Mouse (Mus musculus): ENCODE results near the gene Vopp1. TPM values are rescaled to one million over a fixed set of nuclear protein-coding genes. Genes with fewer than 3 reads are reported as not detected.
A peak's percentile ranks its signal among the peaks of the same experiment; 100 is the strongest.
"Not testable (repeated sequence)": the region's sequence is repeated elsewhere in the genome, so short reads cannot be mapped to it uniquely, and the experiment has no call there.

Vopp1 gene
- polyA plus RNA-seq, 1 experiment from 2014 or later, result 45.7 TPM

DNA sequence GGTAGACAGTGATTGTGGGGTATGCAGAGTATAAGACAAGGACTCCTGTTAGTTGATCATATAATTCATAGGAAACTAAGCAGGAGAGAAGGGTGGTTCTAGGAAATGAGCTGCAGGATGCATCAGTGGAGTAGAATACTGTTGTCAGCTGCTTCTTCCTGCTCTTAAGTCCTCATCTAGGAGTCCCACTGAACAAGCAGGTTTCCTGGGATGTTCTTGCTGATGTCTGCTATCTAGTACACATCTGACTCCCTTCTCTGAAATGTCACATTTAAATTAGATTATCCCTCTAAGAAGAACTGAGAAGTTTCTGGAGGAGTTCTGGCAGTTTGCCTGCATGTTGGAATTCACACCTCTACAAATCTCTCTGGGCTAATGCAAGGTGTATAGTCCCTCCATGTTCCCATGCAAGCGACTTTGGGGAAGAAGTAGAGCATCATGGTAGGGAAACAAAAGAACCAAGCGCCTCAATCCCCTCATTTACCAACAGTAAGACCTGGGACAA is 10.5 kb downstream of the Vopp1 start:
- 82% methylated on average over 2 of the region's 2 CpGs for WGBS
- Histone ChIP-seq H3K9me3 (ENCODE audit: low read length) (no peaks in the 10 kb centered on the region), H3K9ac (replicated peaks; ENCODE audit: low read length) (no peak overlapping the region), H3K27me3 (ENCODE audit: insufficient read depth, low read length) (no peaks in the 10 kb centered on the region), H3K4me2 (replicated peaks; ENCODE audit: low read depth, low read length) (no peak overlapping the region), H3K36me3 (ENCODE audit: insufficient read depth, low read length) (0 out of 2 replicates have a peak, but pooled peaks cover 3% of the 10 kb centered on the region), H3K4me3 (ENCODE audit: low read length) (no peak overlapping the region), H3K4me1 (ENCODE audit: insufficient read depth, low read length) (0 out of 2 replicates have a peak, but pooled peaks cover 5% of the 10 kb centered on the region), H3K27ac (ENCODE audit: low read length) (no peak overlapping the region)
- ATAC-seq (ENCODE audit: low FRiP score, low TSS enrichment), result no peak

DNA sequence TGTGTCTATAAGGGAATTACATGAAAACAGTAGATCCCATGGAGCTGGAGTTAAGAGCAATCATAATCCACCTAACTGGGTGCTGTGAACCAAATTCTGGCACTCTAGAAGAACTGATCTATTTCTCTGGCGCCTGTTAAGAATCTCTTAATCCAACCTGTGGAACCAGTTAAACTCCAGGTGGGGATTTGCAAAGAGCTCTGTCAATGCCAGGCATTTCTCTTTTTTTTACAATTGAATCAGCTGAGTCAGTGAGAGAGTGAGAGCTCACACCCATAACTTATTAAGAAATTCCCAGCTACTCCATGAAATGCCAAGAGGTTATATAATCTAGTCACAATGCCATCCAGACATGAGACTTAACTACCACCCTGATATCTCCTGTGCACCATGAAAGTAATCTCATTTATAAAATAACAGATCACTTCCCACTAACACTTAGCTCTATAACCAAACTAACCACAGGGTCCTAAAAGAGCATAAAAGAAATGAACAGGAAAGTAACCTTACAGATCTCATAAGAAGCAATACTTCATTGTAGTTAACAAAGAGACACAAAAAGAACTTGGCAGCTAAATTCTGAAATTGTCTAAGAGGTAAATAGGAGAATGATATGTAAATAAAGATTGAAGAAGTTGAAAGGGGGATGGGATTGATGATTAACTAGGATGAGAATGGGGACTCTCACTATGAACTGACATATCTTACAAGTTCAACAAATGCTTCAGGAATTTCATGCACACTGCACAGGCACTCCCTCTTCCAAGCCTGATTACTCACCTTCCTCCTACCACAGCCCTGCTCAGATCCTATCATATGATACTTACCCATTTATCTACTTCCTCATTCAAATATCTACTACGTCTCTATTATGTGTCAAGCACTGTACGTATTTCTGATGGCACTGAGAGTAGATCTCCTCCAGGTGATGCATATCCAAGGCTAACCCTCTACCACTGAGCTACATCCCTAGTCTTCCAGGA is 12.9 kb downstream of the Vopp1 start:
- H3K27ac ChIP-seq (ENCODE audit: low read length), result no peak overlapping the region
- H3K27me3 ChIP-seq (ENCODE audit: insufficient read depth, low read length), result no peaks in the 10 kb centered on the region
- 0 out of 2 replicates have a peak, but pooled peaks cover 3% of the 10 kb centered on the region for H3K36me3 ChIP-seq (ENCODE audit: insufficient read depth, low read length)
- 66% methylated on average over 3 of the region's 3 CpGs for WGBS
- no peaks in the 10 kb centered on the region for H3K9me3 ChIP-seq (ENCODE audit: low read length)
- H3K9ac ChIP-seq (replicated peaks; ENCODE audit: low read length), result no peak overlapping the region
- 0 out of 2 replicates have a peak, but pooled peaks cover 5% of the 10 kb centered on the region for H3K4me1 ChIP-seq (ENCODE audit: insufficient read depth, low read length)
- ATAC-seq (ENCODE audit: low FRiP score, low TSS enrichment), result peak; percentile 71
- no peak overlapping the region for H3K4me2 ChIP-seq (replicated peaks; ENCODE audit: low read depth, low read length)
- no peak overlapping the region for H3K4me3 ChIP-seq (ENCODE audit: low read length)

DNA sequence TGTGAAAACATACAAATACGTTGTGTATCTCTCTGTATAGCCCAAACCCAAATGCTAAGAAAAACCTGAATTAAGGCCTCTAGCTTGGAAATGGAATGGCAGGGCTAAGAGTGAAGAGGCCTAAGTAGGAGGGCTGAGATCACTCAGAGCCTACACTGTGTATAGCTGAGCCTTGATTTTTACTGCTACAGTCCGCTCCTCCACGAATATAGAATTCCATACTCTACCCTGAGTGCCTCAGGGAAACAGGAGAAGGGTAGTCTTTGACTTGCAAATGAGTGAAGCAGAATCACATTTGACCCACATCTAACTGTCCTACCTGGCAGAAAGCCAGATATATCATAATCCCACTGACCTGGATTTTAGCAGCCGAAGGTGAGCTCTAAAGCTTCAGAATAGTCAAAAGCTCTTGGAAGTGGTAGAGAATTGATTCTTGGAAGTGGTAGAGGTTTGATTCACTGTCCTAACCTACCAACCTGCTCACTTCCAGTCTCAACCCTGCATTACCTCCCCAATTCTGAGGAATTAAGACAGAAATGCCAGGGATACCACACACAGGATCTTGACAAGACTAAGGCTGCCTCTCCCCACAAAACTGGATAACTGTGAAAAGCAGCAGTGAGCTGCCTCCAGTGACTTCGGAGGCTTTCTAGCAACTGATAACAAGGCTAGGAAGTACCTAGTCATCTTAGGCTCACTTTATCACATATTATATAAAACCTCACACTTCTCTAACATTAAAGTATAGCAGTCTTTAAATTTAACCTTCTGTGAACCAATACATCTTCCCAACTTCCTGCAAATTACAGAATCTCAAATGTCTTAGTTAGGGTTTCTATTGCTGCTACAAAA is 19.5 kb downstream of the Vopp1 start:
- Histone ChIP-seq H3K4me1 (ENCODE audit: insufficient read depth, low read length) (no peaks in the 10 kb centered on the region), H3K4me3 (ENCODE audit: low read length) (no peak overlapping the region), H3K4me2 (replicated peaks; ENCODE audit: low read depth, low read length) (no peak overlapping the region), H3K36me3 (ENCODE audit: insufficient read depth, low read length) (0 out of 2 replicates have a peak, but pooled peaks cover under 1% of the 10 kb centered on the region), H3K9me3 (ENCODE audit: low read length) (no peaks in the 10 kb centered on the region), H3K27ac (ENCODE audit: low read length) (no peak overlapping the region), H3K27me3 (ENCODE audit: insufficient read depth, low read length) (no peaks in the 10 kb centered on the region), H3K9ac (replicated peaks; ENCODE audit: low read length) (no peak overlapping the region)
- no peak for ATAC-seq (ENCODE audit: low FRiP score, low TSS enrichment)
- 75% methylated on average over 5 of the region's 5 CpGs for WGBS

DNA sequence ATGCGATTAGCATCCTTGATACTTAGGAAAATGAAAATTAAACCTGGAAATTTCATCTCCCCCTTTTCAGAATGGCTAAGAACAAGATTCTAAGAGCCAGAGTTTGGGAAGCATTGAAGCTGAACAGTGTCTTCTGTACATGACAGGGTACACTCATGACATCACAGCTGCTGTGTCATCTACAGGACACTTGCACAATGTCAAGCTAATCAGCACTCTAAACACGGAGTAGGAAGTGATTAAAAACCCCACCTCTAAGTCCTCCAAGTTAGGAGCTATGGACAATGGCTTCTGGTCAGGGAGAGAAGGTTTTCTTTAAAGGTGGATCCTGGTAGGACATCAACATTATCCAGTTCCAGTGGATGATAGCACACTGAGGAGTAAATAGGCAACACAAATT is 21.8 kb downstream of the Vopp1 start:
- no peak overlapping the region for H3K9ac ChIP-seq (replicated peaks; ENCODE audit: low read length)
- 80% methylated on average over 2 of the region's 2 CpGs for WGBS
- no peaks in the 10 kb centered on the region for H3K27me3 ChIP-seq (ENCODE audit: insufficient read depth, low read length)
- no peak overlapping the region for H3K4me3 ChIP-seq (ENCODE audit: low read length)
- no peak for ATAC-seq (ENCODE audit: low FRiP score, low TSS enrichment)
- no peak overlapping the region for H3K27ac ChIP-seq (ENCODE audit: low read length)
- no peaks in the 10 kb centered on the region for H3K4me1 ChIP-seq (ENCODE audit: insufficient read depth, low read length)
- H3K9me3 ChIP-seq (ENCODE audit: low read length), result no peaks in the 10 kb centered on the region
- no peaks in the 10 kb centered on the region for H3K36me3 ChIP-seq (ENCODE audit: insufficient read depth, low read length)
- no peak overlapping the region for H3K4me2 ChIP-seq (replicated peaks; ENCODE audit: low read depth, low read length)

DNA sequence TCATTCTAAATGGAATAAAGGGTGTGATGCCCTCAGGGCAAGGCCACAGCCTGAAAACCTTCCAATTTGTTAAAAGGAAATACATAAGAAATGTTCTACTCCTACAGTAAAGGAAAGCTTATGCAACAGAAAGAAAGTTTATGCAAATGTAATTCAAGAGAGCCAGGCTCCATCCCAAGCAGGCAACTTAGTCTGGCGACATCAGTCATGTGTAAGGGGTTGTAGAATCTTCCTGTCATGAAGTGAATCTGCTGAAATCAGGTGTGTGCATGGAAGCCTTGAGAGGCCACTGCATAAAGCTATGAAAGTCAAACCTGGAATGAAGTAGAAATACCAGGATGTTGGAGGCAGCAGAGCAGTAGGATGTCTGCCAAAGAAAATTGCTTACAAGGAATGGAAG is 26.0 kb downstream of the Vopp1 start:
- 90% methylated on average over 1 of the region's 1 CpGs for WGBS
- no peak overlapping the region for H3K4me3 ChIP-seq (ENCODE audit: low read length)
- peaks cover 8% of the 10 kb centered on the region; the same call in 1 of the 2 replicates for H3K4me1 ChIP-seq (ENCODE audit: insufficient read depth, low read length)
- no peak overlapping the region for H3K27ac ChIP-seq (ENCODE audit: low read length)
- H3K9ac ChIP-seq (replicated peaks; ENCODE audit: low read length), result no peak overlapping the region
- no peak overlapping the region for H3K4me2 ChIP-seq (replicated peaks; ENCODE audit: low read depth, low read length)
- ATAC-seq (ENCODE audit: low FRiP score, low TSS enrichment), result no peak
- H3K36me3 ChIP-seq (ENCODE audit: insufficient read depth, low read length), result no peaks in the 10 kb centered on the region
- H3K9me3 ChIP-seq (ENCODE audit: low read length), result no peaks in the 10 kb centered on the region
- no peaks in the 10 kb centered on the region for H3K27me3 ChIP-seq (ENCODE audit: insufficient read depth, low read length)

DNA sequence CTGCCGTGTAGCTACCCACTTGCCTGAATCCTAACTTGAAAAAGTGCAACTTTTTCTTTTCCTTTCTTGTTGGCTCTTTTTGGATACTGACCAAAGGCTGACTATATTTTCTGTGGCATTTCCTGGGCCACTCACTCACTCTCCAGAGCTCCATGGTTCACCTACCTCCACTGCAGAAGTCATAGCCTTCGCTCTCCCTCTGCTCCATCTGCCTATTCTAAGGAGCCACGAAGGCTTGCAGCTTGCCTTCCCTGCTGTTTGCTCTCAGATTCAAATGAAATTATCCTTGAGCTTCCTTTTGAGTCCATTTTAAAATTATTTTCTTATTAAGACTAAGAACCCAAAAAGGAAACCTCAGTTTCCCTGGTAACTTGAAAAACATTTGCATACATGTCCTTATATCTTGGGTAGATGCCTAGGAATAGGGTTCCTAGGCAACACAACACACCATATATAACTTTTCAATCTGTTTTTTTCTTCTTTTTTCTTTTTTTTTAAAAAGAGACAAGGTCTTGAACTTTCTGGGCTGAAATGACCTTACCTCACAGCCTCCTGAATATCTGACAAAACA is 28.0 kb downstream of the Vopp1 start:
- H3K9ac ChIP-seq (replicated peaks; ENCODE audit: low read length), result no peak overlapping the region
- no peaks in the 10 kb centered on the region for H3K27me3 ChIP-seq (ENCODE audit: insufficient read depth, low read length)
- WGBS, result 95% methylated on average over 3 of the region's 3 CpGs
- H3K27ac ChIP-seq (ENCODE audit: low read length), result no peak overlapping the region
- ATAC-seq (ENCODE audit: low FRiP score, low TSS enrichment), result no peak
- no peak overlapping the region for H3K4me2 ChIP-seq (replicated peaks; ENCODE audit: low read depth, low read length)
- H3K4me1 ChIP-seq (ENCODE audit: insufficient read depth, low read length), result peaks cover 8% of the 10 kb centered on the region; the same call in 1 of the 2 replicates
- H3K4me3 ChIP-seq (ENCODE audit: low read length), result no peak overlapping the region
- H3K36me3 ChIP-seq (ENCODE audit: insufficient read depth, low read length), result no peaks in the 10 kb centered on the region
- no peaks in the 10 kb centered on the region for H3K9me3 ChIP-seq (ENCODE audit: low read length)

DNA sequence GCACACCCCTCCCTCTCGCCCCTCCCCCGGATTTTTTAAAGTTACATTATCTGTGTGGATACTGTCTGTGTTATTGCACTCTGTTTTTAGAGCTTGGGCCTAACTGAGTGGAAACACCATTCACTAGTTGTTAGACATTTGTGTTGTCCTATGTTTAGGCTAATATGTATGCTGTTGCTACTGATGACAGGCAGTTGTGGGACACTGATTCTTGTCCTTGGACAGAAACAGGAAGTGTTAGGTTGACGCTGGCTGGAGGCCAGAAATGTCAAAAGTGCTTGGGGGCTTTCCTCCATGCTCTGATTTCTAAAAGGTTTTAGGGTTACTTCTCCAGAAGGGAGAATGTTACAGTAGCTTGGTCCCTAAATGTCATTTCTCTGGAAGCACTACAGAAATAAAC is 29.1 kb downstream of the Vopp1 start:
- H3K4me1 ChIP-seq (ENCODE audit: insufficient read depth, low read length), result peaks cover 8% of the 10 kb centered on the region; the same call in 1 of the 2 replicates
- no peaks in the 10 kb centered on the region for H3K9me3 ChIP-seq (ENCODE audit: low read length)
- no peak overlapping the region for H3K27ac ChIP-seq (ENCODE audit: low read length)
- no peaks in the 10 kb centered on the region for H3K36me3 ChIP-seq (ENCODE audit: insufficient read depth, low read length)
- 56% methylated on average over 3 of the region's 3 CpGs for WGBS
- ATAC-seq (ENCODE audit: low FRiP score, low TSS enrichment), result no peak
- H3K9ac ChIP-seq (replicated peaks; ENCODE audit: low read length), result no peak overlapping the region
- no peaks in the 10 kb centered on the region for H3K27me3 ChIP-seq (ENCODE audit: insufficient read depth, low read length)
- no peak overlapping the region for H3K4me2 ChIP-seq (replicated peaks; ENCODE audit: low read depth, low read length)
- H3K4me3 ChIP-seq (ENCODE audit: low read length), result no peak overlapping the region

DNA sequence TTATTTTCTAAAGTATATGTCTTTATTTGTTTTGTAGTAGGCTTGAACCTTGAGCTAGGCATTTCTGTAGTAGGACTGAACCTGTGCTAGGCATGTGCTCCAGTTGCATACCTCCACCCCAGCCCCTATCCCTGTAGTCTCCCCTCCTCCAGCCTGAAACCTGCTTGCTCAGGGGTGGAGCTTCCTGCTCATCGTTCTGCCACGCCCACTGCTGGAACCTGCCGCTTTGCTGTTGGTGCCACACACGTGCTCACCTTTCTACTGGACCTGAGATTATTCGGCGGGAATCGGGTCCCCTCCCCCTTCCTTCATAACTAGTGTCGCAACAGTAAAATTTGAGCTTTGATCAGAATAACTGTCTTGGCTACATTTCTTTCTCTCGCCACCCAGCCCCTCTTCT is 32.1 kb downstream of the Vopp1 start:
- H3K9ac ChIP-seq (replicated peaks; ENCODE audit: low read length); H3K4me3 ChIP-seq (ENCODE audit: low read length); H3K4me2 ChIP-seq (replicated peaks; ENCODE audit: low read depth, low read length); H3K27ac ChIP-seq (ENCODE audit: low read length); ATAC-seq (ENCODE audit: low FRiP score, low TSS enrichment); H3K9me3 ChIP-seq (ENCODE audit: low read length); H3K27me3 ChIP-seq (ENCODE audit: insufficient read depth, low read length); H3K4me1 ChIP-seq (ENCODE audit: insufficient read depth, low read length): not testable (repeated sequence)
- peaks cover 12% of the 10 kb centered on the region; the same call in 1 of the 2 replicates for H3K36me3 ChIP-seq (ENCODE audit: insufficient read depth, low read length)
- WGBS, result 68% methylated on average over 7 of the region's 9 CpGs

DNA sequence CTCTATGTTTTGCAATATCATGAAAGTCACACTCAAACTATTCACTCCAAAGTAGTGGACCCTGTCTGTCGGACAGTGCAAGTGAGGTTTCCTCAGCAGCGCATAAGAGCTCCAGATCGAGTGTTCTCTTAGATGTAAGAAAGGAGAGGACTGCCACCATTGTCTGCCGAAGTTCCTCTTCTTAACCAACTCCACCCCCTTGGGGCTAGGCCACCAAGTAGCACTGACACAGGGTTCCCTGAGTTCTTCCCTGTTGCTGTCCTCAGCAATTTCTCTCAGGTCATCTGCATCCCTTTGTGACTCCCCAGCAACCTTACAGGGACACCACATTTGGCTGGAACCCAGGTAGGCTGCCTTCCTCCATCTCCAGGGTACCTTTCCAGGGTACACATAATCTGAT is 34.4 kb downstream of the Vopp1 start:
- Histone ChIP-seq H3K27ac (ENCODE audit: low read length) (no peak overlapping the region), H3K27me3 (ENCODE audit: insufficient read depth, low read length) (no peaks in the 10 kb centered on the region), H3K36me3 (ENCODE audit: insufficient read depth, low read length) (peaks cover 12% of the 10 kb centered on the region; the same call in 1 of the 2 replicates), H3K4me3 (ENCODE audit: low read length) (no peak overlapping the region), H3K9ac (replicated peaks; ENCODE audit: low read length) (no peak overlapping the region), H3K4me2 (replicated peaks; ENCODE audit: low read depth, low read length) (no peak overlapping the region), H3K9me3 (ENCODE audit: low read length) (no peaks in the 10 kb centered on the region), H3K4me1 (ENCODE audit: insufficient read depth, low read length) (no peaks in the 10 kb centered on the region)
- no peak for ATAC-seq (ENCODE audit: low FRiP score, low TSS enrichment)
- 91% methylated on average over 4 of the region's 4 CpGs for WGBS

All from kidney, embryonic 16.5 days (tissue).